Mouse (Mus musculus): ENCODE results near the gene Sec22b. TPM values are rescaled to one million over a fixed set of nuclear protein-coding genes. Genes with fewer than 3 reads are reported as not detected.

Gene Sec22b
- polyA plus RNA-seq, 1 experiment from 2014 or later, result 106 TPM

DNA sequence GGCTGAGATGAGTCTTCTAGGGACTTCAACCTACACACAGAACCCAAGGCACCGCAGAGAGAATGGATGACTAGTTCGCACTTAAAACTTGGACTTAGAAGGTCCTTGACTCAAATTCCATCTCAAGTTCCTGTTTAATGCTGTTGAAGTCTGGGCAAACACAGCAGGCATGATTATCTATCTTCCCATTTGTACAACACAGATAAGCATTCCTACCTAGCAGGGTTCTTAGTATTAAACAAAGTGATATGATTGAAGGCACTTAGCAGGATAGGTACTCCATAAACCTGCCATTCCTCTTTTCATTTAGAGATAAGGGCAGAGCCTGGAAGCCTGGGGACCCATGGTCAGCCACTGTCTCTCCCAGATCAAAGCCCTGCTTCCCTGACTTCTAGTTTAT, 67.2 kb downstream of the Sec22b start:
- ATAC-seq, result no peak

GRCm38 (mm10) chr3:97969019-97969418, 68.0 kb downstream of the Sec22b start:
- no peak overlapping the region for H3K27ac ChIP-seq
- no peak overlapping the region for H3K9ac ChIP-seq
- H3K4me2 ChIP-seq, result no peak overlapping the region
- 0 out of 2 replicates have a peak, but pooled peaks cover 3% of the 10 kb centered on the region for H3K4me1 ChIP-seq
- ATAC-seq, result no peak
- H3K27me3 ChIP-seq, result no peaks in the 10 kb centered on the region
- H3K9me3 ChIP-seq (replicated peaks), result no peaks in the 10 kb centered on the region
- WGBS, result 74% methylated on average over 1 of the region's 1 CpGs
- H3K4me3 ChIP-seq, result no peak overlapping the region
- H3K36me3 ChIP-seq (ENCODE audit: poor library complexity, severe bottlenecking), result no peaks in the 10 kb centered on the region

More for the DNA sequence above, 67.2 kb downstream of the Sec22b start:
- Histone ChIP-seq H3K4me2 (no peak overlapping the region), H3K27me3 (no peaks in the 10 kb centered on the region), H3K9me3 (replicated peaks) (no peaks in the 10 kb centered on the region), H3K9ac (no peak overlapping the region), H3K4me3 (no peak overlapping the region), H3K27ac (no peak overlapping the region), H3K36me3 (ENCODE audit: poor library complexity, severe bottlenecking) (no peaks in the 10 kb centered on the region), H3K4me1 (0 out of 2 replicates have a peak, but pooled peaks cover 3% of the 10 kb centered on the region)
- WGBS, result 97% methylated on average over 2 of the region's 2 CpGs

DNA sequence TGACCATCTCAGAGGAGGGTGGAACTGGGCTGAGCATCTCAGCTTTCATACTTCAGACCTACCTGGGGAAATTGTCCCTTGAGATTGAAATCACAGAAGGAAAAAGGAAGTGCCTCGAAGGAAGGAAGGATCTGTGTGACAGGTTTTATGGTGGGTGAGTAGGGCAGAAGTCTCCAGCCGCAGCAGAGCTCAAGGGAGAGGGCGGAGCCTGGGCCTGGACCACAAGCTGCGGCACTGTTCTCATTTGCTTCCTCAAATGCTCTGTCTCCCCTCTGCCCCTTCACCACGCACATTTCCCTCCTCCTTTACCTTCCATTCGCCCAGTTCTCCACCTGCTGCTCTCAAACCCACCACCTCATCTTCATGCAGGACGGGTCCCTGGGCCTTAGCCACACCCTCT, 70.1 kb downstream of the Sec22b start:
- no peak overlapping the region for H3K27ac ChIP-seq
- no peaks in the 10 kb centered on the region for H3K36me3 ChIP-seq (ENCODE audit: poor library complexity, severe bottlenecking)
- no peak overlapping the region for H3K4me2 ChIP-seq
- H3K9ac ChIP-seq, result no peak overlapping the region
- H3K4me3 ChIP-seq, result no peak overlapping the region
- ATAC-seq, result no peak
- 0 out of 2 replicates have a peak, but pooled peaks cover 3% of the 10 kb centered on the region for H3K4me1 ChIP-seq
- no peaks in the 10 kb centered on the region for H3K27me3 ChIP-seq
- 30% methylated on average over 7 of the region's 7 CpGs for WGBS
- H3K9me3 ChIP-seq (replicated peaks), result no peaks in the 10 kb centered on the region

DNA sequence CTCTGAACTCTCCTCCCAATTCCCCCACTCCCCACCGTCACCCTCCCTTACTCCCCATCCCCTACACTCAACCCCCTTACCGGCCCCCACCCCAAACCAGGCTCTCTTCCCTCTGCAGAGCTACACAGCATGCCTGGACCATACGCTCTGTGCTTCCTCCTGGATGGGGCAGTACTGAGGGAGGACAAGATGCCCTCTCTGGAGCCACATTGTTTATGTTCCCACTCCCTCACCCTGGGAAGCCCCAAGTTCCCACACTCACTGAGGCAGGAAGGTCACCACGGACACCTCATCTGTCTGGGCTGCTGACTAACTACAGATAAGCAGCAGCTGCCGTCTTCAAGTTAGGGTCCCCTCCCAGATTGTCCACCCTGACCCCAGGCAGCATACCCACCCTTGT, 71.2 kb downstream of the Sec22b start:
- H3K36me3 ChIP-seq (ENCODE audit: poor library complexity, severe bottlenecking), result no peaks in the 10 kb centered on the region
- no peaks in the 10 kb centered on the region for H3K27me3 ChIP-seq
- no peak overlapping the region for H3K27ac ChIP-seq
- no peak for ATAC-seq
- no peak overlapping the region for H3K4me2 ChIP-seq
- H3K9ac ChIP-seq, result no peak overlapping the region
- H3K4me3 ChIP-seq, result no peak overlapping the region
- 0 out of 2 replicates have a peak, but pooled peaks cover 3% of the 10 kb centered on the region for H3K4me1 ChIP-seq
- no peaks in the 10 kb centered on the region for H3K9me3 ChIP-seq (replicated peaks)
- 65% methylated on average over 5 of the region's 5 CpGs for WGBS

GRCm38 (mm10) chr3:97972707-97973106, 71.7 kb downstream of the Sec22b start:
- H3K4me2 ChIP-seq, result no peak overlapping the region
- no peak overlapping the region for H3K27ac ChIP-seq
- no peak overlapping the region for H3K9ac ChIP-seq
- ATAC-seq, result no peak
- 80% methylated on average over 4 of the region's 4 CpGs for WGBS
- no peaks in the 10 kb centered on the region for H3K36me3 ChIP-seq (ENCODE audit: poor library complexity, severe bottlenecking)
- H3K27me3 ChIP-seq, result no peaks in the 10 kb centered on the region
- 0 out of 2 replicates have a peak, but pooled peaks cover 3% of the 10 kb centered on the region for H3K4me1 ChIP-seq
- H3K4me3 ChIP-seq, result no peak overlapping the region
- H3K9me3 ChIP-seq (replicated peaks), result no peaks in the 10 kb centered on the region

Other genes starting within 250 kb of the Sec22b start
- 5.6 and 6.8 TPM in 2 replicates for gene Prkab2, start 243.0 kb upstream of the Sec22b start, polyA plus RNA-seq (2015; fragmentation: Nextera tagmentation; extraction: Ambion mirVana)
- gene Gm17651, start 226.5 kb upstream of the Sec22b start, polyA plus RNA-seq (2015; fragmentation: Nextera tagmentation; extraction: Ambion mirVana), result not detected in 2 replicates
- 37.3 and 46.1 TPM in 2 replicates for gene Pde4dip, start 12.5 kb upstream of the Sec22b start, polyA plus RNA-seq (2015; fragmentation: Nextera tagmentation; extraction: Ambion mirVana)
- gene Notch2, start 112.3 kb downstream of the Sec22b start, polyA plus RNA-seq (2015; fragmentation: Nextera tagmentation; extraction: Ambion mirVana), result 18.6 and 19.9 TPM in 2 replicates